Mouse (Mus musculus): ENCODE data around the gene Pcbp4. TPM values are rescaled to one million over a fixed set of nuclear protein-coding genes. Genes with fewer than 3 reads are reported as not detected.

Pcbp4 gene
- total RNA-seq, 1 experiment from 2014 or later, result 29.9 TPM

- peak; percentile 21 for DNase-seq
Observed at GRCm38 (mm10) chr9:106463122-106464063, 10.3 kb downstream of the Pcbp4 start.

GRCm38 (mm10) chr9:106464751-106465541 is 11.9 kb downstream of the Pcbp4 start:
- DNase-seq, result peak; percentile 62

GRCm38 (mm10) chr9:106465571-106466200 is 12.6 kb downstream of the Pcbp4 start, which contains the start of gene Gpr62:
Gene Gpr62, minus strand, starts transcription at chr9:106465938.
- DNase-seq, result peak; percentile 28

- no peak for DNase-seq
Observed at GRCm38 (mm10) chr9:106466721-106467120, 13.6 kb downstream of the Pcbp4 start.

- DNase-seq, result no peak
Observed at GRCm38 (mm10) chr9:106467746-106468145, 14.7 kb downstream of the Pcbp4 start.

GRCm38 (mm10) chr9:106469317-106469716 is 16.2 kb downstream of the Pcbp4 start:
- DNase-seq, result no peak

GRCm38 (mm10) chr9:106469776-106470175 is 16.7 kb downstream of the Pcbp4 start:
- no peak for DNase-seq

GRCm38 (mm10) chr9:106470991-106471750 is 18.1 kb downstream of the Pcbp4 start:
- no peak for DNase-seq

- peak; percentile 28 for DNase-seq
Observed at GRCm38 (mm10) chr9:106471892-106472291, 18.8 kb downstream of the Pcbp4 start.

GRCm38 (mm10) chr9:106472321-106472720 is 19.2 kb downstream of the Pcbp4 start:
- DNase-seq, result no peak

GRCm38 (mm10) chr9:106473081-106473752 is 20.1 kb downstream of the Pcbp4 start:
- DNase-seq, result no peak

GRCm38 (mm10) chr9:106473753-106474105 is 20.6 kb downstream of the Pcbp4 start:
- no peak for DNase-seq

GRCm38 (mm10) chr9:106474456-106474855 is 21.4 kb downstream of the Pcbp4 start:
- peak; percentile 66 for DNase-seq

GRCm38 (mm10) chr9:106475046-106475445 is 22.0 kb downstream of the Pcbp4 start:
- DNase-seq, result peak; percentile 20

- DNase-seq, result no peak
Observed at GRCm38 (mm10) chr9:106475663-106476001, 22.5 kb downstream of the Pcbp4 start, which contains the start of gene Rrp9. Gene Rrp9, plus strand, starts transcription at chr9:106475963.

GRCm38 (mm10) chr9:106476002-106476923 is 23.2 kb downstream of the Pcbp4 start:
- DNase-seq, result peak; percentile 60

- DNase-seq, result peak; percentile 97
Observed at GRCm38 (mm10) chr9:106476924-106477484, 23.9 kb downstream of the Pcbp4 start, which contains the start of gene Parp3. Gene Parp3, minus strand, starts transcription at chr9:106476949.

- no peak for DNase-seq
Observed at GRCm38 (mm10) chr9:106477649-106478048, 24.6 kb downstream of the Pcbp4 start.

GRCm38 (mm10) chr9:106478101-106478500 is 25.0 kb downstream of the Pcbp4 start:
- DNase-seq, result no peak

GRCm38 (mm10) chr9:106480541-106480940 is 27.4 kb downstream of the Pcbp4 start:
- no peak for DNase-seq
